Mouse (Mus musculus) spleen, postnatal 14 days (tissue): ENCODE data around the gene 1700025G04Rik.

Experiments
- DNase-seq, 2 experiments: peaks; one replicate each; pipeline ENCODE4 v3.0.0; 2021 to 2022; ENCODE audit warnings: low spot score in 2 of 2

Gene 1700025G04Rik

DNA sequence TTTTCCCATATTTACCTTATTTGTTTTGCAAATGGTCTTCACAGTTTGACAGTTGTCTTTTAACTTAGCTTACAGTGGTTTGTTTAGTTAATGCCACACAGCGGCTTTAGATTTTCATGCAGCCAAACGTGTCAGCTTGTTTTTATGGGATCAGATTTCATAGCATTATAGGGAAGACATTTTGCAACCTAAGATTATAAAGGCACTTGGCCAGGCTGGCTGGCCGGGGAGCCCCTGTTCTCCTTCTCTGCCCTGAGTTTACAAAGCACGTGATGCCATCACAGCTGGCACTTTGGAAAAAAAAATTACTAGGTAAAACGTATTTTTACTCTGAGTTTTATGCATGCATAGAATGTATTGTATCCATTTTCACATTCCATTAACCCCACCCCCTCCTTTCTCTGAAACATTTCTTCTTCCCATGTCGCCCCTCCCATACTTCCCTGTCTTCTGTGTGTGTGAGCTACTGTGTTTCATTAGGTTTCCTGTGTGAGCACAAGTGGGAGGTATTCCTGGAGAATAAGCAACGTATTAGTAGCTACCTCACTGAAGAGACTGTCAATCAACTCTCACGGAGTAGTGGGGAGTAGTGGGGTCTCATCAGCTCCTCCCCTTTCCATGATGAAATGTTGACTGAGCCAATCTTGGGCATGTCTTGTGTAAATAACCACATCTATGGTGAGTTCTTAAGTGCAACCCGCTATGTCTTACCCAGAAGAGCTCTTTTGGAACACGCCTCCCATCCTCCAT is 93.8 kb downstream of the 1700025G04Rik start:
- DNase-seq, result no peak

DNA sequence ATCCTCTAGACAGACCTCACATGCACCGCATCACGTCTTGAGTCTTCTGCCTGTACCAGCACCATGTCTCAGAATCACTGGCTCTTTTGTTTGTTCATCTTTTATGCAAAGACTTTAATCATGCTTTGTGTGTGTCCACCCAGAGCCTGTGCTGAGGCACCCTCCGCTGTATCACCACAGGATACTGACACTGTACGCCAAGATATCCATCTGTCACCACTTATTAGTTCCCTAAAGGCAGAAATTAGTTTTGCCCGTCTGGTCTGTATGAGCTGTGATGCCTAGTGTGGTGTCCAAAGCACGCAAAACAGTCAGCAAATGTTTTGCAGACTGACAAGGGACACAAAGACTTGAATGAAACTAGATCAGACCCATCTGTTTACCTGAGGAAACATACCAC is 95.7 kb downstream of the 1700025G04Rik start:
- DNase-seq, result no peak

DNA sequence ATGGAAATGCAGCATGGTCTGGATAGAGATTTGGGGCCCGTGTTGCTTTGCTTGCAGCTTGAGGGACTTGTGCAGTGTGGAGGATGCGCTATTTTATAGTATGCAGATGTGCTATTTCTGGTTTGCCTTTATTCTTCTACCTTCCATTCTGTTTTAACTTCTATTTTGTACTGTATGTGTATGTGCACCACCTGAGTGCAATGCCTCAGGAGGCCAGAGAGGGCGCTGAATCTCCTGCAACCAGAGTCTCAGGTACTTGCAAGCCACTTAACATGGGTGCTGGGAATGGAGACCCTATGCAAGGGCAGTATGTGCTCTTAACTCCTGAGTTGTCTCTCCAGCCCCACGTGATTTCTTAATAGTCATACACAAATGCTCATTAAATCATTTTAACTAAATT is 98.4 kb downstream of the 1700025G04Rik start:
- DNase-seq, result no peak

- DNase-seq, result no peak
Observed at GRCm38 (mm10) chr1:151990615-151991014, 99.3 kb downstream of the 1700025G04Rik start.

- DNase-seq, result no peak
Observed at GRCm38 (mm10) chr1:151988713-151989112, 101.2 kb downstream of the 1700025G04Rik start.

- no peak for DNase-seq
Observed at GRCm38 (mm10) chr1:151988066-151988465, 101.9 kb downstream of the 1700025G04Rik start.

GRCm38 (mm10) chr1:151986024-151986778 is 103.7 kb downstream of the 1700025G04Rik start:
- DNase-seq, result no peak

DNA sequence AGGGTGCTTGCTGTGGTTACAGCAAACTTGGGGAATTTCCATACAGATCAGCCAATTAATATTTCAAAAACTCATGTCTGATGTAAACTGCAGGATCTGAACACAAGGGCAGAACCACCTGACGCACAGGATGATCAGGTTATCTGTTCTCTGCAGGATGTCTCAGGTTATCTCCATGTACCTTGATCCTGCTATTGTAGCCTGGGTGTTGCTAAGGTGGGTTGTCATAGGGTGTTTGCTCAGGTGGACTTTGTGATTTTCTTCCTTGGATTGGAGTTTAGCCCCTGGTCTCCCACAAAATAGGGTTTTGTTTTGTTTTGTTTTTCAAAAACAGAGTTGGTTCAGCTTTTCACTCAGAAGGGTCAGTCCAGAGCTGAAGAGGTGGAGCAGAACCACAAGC is 104.9 kb downstream of the 1700025G04Rik start:
- no peak for DNase-seq

GRCm38 (mm10) chr1:151983991-151984390 is 105.9 kb downstream of the 1700025G04Rik start:
- DNase-seq, result no peak

DNA sequence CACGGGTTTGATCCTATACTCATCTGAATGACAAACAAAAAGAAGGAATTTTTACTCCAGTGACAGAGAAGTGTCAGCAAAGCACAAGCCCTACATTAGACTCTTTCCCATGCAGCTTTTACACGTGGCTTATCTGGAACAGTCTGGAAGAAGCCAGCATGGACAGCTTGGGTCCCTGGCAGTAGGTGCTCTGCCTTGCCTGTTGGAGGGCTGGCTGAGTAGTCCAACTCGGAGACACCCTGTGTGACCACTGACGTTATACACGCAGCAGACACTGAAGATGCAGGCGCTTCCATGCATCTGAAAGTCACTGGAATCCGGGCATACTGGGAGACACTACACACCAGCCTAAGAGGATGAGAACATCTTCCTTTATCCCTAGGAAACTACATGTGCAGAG is 109.4 kb downstream of the 1700025G04Rik start:
- DNase-seq, result no peak

DNA sequence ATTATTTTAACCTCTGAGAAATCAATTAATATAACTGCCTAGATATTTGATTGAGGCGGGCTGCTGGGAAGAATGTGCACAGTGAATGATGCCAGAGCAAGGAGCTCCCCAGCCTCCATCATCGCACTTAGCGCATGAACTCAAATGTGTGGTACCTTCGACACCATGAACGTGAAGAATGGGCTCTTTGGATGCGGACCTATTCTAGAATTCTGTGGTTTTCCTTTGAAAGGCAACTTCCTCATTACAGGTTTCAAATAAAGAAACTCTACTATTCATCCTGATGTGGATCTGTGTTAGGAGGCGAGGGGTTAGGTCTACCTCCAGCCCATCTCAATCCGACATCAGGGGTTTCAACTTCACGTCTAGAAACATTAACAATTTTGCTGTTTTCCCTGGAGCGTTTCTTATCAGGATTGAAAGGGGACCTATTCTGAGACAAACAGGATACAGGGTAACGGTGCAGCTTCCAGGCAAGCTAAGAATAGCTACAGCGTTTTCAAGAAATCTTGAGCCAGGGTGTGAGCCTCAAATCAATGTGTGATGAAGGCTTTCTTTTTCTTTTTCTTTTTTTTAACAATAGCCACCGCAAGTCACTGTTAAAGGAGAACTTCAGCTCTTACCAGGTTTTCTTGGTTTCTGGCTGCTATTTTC is 110.0 kb downstream of the 1700025G04Rik start:
- DNase-seq, result no peak

GRCm38 (mm10) chr1:151978751-151979150 is 111.2 kb downstream of the 1700025G04Rik start:
- DNase-seq, result no peak

- no peak for DNase-seq
Observed at GRCm38 (mm10) chr1:151977596-151977995, 112.3 kb downstream of the 1700025G04Rik start.

- DNase-seq, result no peak
Observed at GRCm38 (mm10) chr1:151976850-151977249, 113.1 kb downstream of the 1700025G04Rik start.

DNA sequence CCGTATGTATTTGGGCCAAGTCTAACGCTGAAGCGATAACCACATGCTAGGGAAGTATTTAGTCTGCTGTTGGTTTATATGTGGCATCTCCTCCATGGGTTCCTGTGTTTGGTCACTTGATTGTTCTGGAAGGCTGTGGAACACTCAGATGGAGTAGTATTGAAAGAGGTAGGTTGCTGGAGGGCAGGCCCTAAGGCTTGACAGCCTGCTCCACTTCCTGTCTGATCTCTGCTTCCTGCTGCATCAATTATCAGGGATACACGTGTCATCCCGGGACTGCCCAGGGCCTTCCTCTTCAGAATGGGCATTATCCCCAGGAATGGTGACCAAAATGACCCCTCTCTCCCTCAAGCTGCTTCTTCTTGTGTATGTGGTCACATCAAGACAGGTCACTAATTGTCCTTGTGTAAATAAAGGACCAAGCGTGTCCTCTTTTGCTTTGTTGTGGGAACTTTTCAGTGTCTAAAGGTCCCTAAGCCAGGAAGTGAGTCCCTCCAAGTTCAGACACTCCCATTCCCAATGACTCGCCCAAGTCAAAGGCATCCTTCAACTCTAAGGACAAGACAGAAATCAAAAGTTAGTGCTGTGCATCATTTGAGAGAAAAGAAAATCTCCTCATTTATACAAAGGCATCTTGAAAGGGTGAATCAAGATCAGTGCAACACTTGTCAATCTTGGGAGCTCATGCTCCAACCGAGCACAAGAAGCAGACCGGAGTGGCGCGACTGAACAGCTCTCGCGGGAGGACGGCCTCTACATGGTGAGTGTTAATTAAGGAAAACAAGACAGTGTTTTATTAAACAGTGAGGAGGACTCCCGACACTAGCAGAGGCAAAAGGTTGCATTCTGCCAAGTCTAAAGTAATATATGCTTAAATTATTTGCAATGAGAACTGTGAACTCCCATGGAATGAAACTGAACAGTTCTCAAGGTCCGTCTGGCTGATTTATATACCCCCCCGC is 114.2 kb downstream of the 1700025G04Rik start:
- DNase-seq, result no peak

DNA sequence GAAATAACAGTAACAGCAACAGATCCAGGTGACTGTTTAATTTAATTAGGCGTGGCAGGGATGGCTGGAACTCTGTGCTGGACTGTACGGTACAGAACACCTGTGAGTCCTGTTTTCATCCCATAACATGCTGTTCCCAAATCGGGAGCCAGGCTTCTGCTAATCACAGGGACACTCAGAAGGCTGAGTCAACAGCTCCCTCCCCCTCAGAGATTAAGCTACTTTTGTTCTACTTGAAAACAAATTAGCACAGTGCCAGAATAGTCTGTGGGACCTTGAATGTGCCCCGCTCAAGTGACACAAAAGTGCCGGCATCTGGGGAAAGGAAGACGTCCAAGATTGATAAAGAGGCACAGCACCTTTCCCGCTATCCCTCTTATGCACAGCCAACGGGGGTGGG is 115.0 kb downstream of the 1700025G04Rik start:
- no peak for DNase-seq

DNA sequence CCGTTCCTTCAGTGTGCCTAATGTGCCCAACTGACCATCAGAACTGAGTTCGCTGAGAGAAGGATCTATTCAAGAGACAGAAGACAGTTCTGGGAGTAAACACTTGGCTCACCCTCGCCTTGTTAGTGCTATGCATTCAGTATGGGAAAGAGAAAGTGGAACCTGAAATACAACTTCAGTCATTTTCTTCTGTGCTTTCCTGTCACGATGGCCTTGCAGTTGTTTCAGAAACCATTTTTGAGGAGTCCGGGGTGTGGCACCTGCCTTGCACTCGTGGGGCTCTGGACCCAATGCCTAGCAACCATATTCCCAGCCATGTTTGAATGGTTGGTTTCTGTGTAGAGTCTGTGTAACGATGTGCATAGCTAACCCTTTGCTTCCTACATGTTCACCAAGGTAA is 115.5 kb downstream of the 1700025G04Rik start:
- no peak for DNase-seq

GRCm38 (mm10) chr1:151973110-151973700 is 116.7 kb downstream of the 1700025G04Rik start:
- no peak for DNase-seq

DNA sequence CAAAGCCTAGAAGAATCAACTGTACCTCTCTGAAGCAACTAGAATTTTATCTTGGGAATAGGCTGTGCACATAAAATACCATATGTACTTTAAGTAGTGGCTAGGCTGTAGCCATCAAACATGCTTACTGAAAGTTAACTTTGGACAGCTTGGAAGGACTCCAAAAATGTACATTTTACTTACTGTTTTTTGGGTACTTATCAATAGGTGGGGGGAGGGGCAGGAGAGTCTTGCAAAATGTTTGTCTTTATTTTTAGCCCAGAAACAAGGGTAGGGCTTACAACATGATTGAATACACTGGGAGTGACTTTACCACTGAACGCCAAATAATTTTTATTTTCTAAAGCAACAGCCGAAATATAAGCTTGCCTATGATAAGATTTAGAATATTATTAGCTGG is 118.3 kb downstream of the 1700025G04Rik start:
- DNase-seq, result no peak

DNA sequence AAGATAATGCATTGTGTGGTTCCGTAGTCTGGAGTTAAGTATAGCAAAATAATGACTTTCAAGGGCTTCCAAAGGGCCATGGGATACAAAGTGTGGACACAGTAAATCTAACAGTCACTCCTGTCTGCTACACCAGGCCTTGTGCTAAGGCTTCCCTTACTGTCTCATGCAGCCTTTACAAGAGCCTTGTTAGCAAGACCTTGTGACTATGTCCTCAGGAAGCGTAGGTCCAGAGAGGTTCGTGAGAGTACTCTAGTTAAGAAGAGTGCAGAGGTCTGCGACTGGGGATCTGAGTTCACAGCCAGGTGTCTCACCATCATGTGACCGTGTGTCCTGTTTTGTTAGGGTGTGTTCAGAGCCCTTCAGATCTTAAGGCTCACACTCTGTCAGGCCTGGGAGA is 121.8 kb downstream of the 1700025G04Rik start:
- no peak for DNase-seq

GRCm38 (mm10) chr1:151964811-151965210 is 125.1 kb downstream of the 1700025G04Rik start:
- no peak for DNase-seq
